Mouse (Mus musculus): Measurements from ENCODE around the gene Lhfp. TPM values are rescaled to one million over a fixed set of nuclear protein-coding genes. Genes with fewer than 3 reads are reported as not detected.
"Not testable (repeated sequence)": the region's sequence is repeated elsewhere in the genome, so short reads cannot be mapped to it uniquely, and the experiment has no call there.

The Lhfp gene
- total RNA-seq, 2 experiments from 2014 or later: 27.2 to 31.6 TPM

- DNase-seq (ENCODE audit: low spot score in 2 of 2): no peak
Measured at GRCm38 (mm10) chr3:53087156-53087805, 46.0 kb downstream of the Lhfp start.

GRCm38 (mm10) chr3:53089921-53090320 lies 48.6 kb downstream of the Lhfp start:
- no peak for DNase-seq (ENCODE audit: low spot score in 2 of 2)

GRCm38 (mm10) chr3:53100210-53100609 lies 58.9 kb downstream of the Lhfp start:
- DNase-seq (ENCODE audit: low spot score in 2 of 2): no peak

GRCm38 (mm10) chr3:53100803-53101202 lies 59.5 kb downstream of the Lhfp start:
- DNase-seq (ENCODE audit: low spot score in 2 of 2): no peak

GRCm38 (mm10) chr3:53101711-53102110 lies 60.4 kb downstream of the Lhfp start:
- no peak for DNase-seq (ENCODE audit: low spot score in 2 of 2)

GRCm38 (mm10) chr3:53102131-53102756 lies 60.9 kb downstream of the Lhfp start:
- no peak for DNase-seq (ENCODE audit: low spot score in 2 of 2)

- no peak for DNase-seq (ENCODE audit: low spot score in 2 of 2)
Measured at GRCm38 (mm10) chr3:53102757-53103153, 61.4 kb downstream of the Lhfp start.

GRCm38 (mm10) chr3:53108594-53109373 lies 67.5 kb downstream of the Lhfp start:
- no peak for DNase-seq (ENCODE audit: low spot score in 2 of 2)

- DNase-seq (ENCODE audit: low spot score in 2 of 2): no peak
Measured at GRCm38 (mm10) chr3:53109879-53110278, 68.6 kb downstream of the Lhfp start.

GRCm38 (mm10) chr3:53112048-53112447 lies 70.7 kb downstream of the Lhfp start:
- DNase-seq (ENCODE audit: low spot score in 2 of 2): no peak

- DNase-seq (ENCODE audit: low spot score in 2 of 2): not testable (repeated sequence)
Measured at GRCm38 (mm10) chr3:53118755-53119154, 77.4 kb downstream of the Lhfp start.

- DNase-seq (ENCODE audit: low spot score in 2 of 2): no peak
Measured at GRCm38 (mm10) chr3:53119978-53120377, 78.7 kb downstream of the Lhfp start.

GRCm38 (mm10) chr3:53125495-53125894 lies 84.2 kb downstream of the Lhfp start:
- DNase-seq (ENCODE audit: low spot score in 2 of 2): no peak

GRCm38 (mm10) chr3:53138785-53139184 lies 97.5 kb downstream of the Lhfp start:
- DNase-seq (ENCODE audit: low spot score in 2 of 2): no peak

GRCm38 (mm10) chr3:53139205-53139604 lies 97.9 kb downstream of the Lhfp start:
- no peak for DNase-seq (ENCODE audit: low spot score in 2 of 2)

- DNase-seq (ENCODE audit: low spot score in 2 of 2): no peak
Measured at GRCm38 (mm10) chr3:53139642-53140041, 98.3 kb downstream of the Lhfp start.

- no peak for DNase-seq (ENCODE audit: low spot score in 2 of 2)
Measured at GRCm38 (mm10) chr3:53142528-53142927, 101.2 kb downstream of the Lhfp start.

- DNase-seq (ENCODE audit: low spot score in 2 of 2): no peak
Measured at GRCm38 (mm10) chr3:53145526-53145925, 104.2 kb downstream of the Lhfp start.

- no peak for DNase-seq (ENCODE audit: low spot score in 2 of 2)
Measured at GRCm38 (mm10) chr3:53145946-53146345, 104.6 kb downstream of the Lhfp start.

GRCm38 (mm10) chr3:53147001-53147400 lies 105.7 kb downstream of the Lhfp start:
- no peak for DNase-seq (ENCODE audit: low spot score in 2 of 2)

GRCm38 (mm10) chr3:53148751-53149150 lies 107.4 kb downstream of the Lhfp start:
- no peak for DNase-seq (ENCODE audit: low spot score in 2 of 2)

- peak in 1 of 2 experiments; percentile 13 for DNase-seq (ENCODE audit: low spot score in 2 of 2)
Measured at GRCm38 (mm10) chr3:53149625-53150320, 108.4 kb downstream of the Lhfp start.

Measured in left cerebral cortex, adult 18-20 months (tissue).